Mouse (Mus musculus) lung, postnatal 4 days (tissue): ENCODE measurements at regions not wholly inside any gene's neighbourhood (a gene's known extent, or its start where the extent isn't known, plus 50 kb on each side); places are given as distances from the start of the nearest gene placed in this dataset.
"Not testable (repeated sequence)": the region's sequence is repeated elsewhere in the genome, so short reads cannot be mapped to it uniquely, and the experiment has no call there.

Experiments
- DNase-seq, 2 experiments: peaks; one replicate each; pipeline ENCODE4 v3.0.0; 2021

DNA sequence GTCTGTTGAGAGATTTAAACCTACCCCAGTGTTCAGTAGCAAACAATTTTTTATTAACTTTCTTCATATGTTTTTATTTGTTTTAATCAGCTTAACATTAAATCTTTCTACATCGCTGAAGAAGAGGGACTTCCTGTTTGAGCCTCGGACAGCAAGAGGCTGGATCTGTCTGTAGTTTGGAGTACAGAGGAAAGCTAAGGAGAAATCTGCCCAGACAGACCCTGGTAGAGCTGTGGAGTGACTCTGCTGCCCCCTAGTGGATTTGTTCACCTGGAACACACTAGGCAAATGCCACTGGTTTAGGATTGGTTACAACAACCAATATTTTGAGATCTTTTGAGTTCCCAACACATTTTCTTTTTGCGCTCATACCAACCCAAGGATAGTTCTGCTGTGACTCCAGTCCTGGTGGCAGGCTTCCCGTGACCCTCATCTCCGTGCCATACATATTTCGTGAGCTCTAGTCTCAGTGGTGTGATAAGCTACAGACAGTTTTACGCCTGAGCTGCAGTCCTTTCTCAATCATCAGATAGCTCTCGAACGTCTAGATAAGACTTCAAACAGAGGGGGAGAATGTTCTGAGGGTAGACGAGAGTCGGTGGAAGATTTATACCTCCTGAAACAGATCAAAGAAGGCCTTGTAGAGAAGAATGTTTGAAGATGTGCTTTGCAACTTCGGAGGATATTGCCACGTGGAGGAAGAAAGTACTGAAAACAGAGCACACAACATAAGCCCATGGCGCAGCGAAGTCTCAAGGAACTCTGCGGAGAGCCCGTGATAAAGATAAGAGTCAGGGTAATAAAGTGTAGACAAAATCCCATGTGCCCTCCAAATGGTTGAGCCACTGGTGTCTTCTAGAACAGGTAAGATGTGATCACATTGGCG is 119.0 kb upstream of the Nabp1 start:
- DNase-seq: peak; percentile 66 to 87

DNA sequence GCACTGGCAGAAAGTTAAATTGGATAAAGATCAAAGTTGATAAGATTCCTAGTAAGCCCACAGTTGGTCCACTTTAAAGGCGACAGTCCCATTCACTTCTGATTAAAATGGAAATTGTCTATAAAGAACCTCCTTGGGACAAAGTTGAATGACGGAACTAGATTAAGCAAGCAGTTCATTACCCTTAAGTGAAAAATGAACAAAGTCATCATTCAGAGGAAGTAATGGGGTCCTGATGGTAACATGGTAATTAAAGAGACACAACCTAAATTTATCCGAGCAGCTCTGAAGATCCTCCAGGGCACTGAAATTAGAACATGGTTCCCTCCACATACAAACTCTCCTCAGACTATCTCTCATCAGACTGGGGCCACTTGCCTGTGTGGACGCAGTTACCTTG is 116.4 kb upstream of the Nabp1 start:
- no peak for DNase-seq

DNA sequence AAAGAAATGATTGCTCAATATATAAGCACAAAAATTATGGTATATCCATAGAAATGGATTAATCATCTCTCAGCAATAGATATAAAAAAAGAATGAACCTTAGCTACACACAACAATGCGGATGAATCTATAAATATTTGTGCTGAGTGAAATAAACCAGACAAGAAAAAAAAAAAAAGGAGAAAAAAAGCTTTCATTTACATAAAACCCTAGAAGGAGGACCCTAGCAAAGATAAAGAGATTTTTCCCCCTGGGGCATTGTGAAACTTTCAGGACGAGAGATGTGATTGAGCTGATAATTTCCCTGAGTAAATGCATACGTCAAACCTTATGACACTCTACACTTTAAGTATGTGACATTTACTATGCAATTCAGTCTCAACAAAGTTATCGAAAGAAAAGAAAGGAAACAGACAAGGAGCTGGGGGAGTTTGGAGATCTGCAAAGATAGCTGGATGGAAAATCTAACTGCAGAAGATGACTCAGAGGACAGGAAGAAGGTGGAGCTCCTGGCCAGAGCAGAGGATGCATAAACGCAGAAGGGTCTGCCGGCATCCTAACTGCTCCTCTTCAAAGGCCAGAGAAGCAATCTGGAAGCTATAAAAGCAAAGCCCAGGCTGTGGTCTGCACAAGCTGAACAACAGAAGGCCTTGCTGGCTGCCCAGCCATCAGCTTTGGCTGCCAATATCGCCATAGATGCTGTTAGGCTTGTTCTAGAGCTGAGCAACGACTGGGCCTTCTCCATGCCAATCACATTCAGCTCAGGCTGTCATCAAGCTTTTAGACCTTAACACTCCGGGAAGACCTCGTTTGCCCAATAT is 115.6 kb upstream of the Nabp1 start:
- DNase-seq: peak in 1 of 2 experiments; percentile 15

DNA sequence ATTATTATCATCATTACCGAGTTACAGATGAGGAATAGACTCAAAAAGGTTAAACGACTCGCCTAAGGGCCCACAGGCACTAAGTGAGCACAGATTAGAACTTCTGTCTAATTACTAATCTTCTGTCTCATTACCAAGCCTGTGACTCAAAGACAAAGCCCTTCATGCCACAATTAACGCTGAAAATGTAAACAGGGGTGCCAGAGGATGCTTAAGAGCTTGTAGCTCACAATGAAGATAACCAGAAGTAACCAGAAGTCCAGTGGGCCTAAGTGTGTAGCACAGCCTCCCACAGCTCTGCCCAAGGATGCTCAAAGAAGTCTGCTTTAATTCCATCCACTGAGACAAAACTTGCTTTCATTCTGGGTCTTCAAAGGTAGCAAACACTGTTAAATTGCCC is 113.7 kb upstream of the Nabp1 start:
- no peak for DNase-seq

DNA sequence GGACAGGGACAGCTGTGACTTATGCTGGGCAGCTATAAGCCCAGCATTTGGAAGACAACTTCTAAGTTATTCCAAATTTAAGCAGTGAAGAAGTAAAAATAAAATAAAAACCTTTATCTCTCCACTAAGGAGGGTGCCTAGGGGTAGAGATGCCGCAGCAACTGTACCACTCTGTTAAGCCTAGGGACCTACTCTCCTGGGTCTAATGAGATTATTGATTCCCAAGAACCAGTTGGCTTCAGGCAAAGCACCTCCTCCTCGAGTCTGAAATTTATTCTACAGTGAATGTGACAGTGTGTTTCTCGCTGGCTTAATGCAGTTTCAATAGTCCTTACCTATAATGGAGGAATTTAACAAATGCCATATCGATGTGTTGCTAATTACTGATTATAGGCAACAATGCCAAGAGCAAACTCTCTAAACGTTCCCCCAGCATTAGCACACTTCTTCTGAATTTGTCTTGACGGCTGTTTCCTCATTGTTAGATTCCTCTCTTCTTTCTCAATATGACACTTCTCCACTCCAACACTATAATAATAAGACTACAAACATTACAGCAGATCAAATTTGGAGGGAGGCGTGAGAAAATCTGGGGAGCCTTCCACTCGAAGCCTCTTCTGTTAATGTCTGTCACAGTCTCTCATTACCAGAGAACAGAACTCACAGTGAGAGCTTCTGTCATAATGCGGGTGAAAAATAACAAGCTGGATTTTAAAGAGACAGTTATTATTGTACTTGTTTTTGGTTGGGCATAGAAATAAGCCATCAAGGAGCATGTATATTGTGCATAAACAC is 112.6 kb upstream of the Nabp1 start:
- no peak for DNase-seq

DNA sequence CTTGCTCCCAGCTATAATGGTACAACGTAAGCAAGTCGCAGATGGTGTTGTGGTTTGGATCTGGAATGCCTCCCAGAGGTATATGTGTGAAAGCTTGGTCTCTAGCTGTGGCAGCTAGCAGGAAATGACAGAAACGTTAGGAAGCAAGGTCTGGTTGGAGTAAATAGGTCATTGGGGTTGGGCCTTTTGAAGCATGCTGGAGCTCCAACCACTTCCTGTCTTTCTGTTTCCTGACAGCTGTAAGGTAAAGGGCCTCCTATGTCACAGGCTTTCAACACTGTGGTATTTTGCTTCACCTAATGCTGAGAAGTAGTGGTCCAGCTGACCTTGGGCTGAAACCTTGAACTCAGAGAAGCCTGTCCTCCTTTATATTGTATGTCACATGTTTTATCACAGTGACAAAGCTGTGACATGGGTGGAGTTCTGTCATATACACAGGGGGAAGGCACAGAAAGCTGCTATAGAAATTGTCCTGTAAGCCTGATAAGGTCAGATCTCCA is 106.8 kb upstream of the Nabp1 start:
- peak in 1 of 2 experiments; percentile 30 for DNase-seq

DNA sequence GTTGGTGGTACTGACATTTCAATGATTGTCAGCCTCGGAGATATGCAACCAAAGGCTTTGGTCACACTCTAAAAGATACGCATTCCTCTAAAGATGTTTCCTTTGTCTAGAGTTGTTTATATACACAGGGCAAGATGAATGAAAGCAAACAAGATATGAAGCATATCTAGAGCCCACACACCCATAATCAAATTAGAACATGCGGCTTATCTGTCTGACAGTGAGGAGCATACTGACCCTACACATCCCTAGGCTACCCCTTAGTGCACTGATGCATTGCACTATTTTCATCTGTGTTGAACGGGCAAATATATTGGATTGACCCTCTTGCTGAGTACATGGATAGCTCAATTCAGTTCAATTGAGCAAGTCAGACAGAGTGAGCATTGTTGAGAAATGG is 105.6 kb upstream of the Nabp1 start:
- DNase-seq: no peak

DNA sequence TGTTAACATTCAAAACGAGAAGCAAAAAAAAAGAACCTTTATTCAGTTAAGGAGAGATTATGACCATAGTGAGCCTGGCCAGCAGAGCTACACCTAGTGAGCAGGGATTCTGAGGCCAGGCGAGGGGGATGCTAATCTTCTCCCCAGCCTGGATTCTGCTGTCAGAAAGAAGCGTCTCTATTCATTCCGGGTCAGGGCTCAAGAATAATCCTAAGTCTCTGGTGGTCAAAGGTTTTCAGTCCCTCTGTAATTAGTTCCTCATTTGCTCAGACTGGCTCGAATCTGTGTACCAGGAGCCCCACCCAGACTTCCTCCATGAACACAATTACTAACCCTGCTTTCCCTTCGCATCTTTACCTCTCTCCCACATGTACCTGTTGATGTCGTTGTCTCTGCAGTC is 101.8 kb upstream of the Nabp1 start:
- no peak for DNase-seq

DNA sequence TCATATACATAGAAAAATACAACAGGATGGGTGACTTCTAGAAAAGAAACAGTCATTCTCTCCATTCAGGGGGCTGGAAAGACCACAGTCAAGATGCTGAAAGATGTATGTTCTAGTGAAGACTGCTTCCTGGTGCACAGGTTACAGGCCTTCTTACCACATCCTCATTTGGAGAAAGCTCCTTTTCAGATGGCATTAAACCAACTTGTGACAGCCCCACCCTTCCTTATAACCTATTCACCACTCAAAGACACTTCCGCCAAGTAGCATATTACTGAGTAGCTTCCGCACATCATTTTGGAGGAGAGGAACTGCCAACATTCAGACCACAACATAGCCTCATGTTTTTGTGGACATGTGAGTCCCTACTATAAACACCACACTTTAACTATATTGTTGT is 99.5 kb upstream of the Nabp1 start:
- no peak for DNase-seq

DNA sequence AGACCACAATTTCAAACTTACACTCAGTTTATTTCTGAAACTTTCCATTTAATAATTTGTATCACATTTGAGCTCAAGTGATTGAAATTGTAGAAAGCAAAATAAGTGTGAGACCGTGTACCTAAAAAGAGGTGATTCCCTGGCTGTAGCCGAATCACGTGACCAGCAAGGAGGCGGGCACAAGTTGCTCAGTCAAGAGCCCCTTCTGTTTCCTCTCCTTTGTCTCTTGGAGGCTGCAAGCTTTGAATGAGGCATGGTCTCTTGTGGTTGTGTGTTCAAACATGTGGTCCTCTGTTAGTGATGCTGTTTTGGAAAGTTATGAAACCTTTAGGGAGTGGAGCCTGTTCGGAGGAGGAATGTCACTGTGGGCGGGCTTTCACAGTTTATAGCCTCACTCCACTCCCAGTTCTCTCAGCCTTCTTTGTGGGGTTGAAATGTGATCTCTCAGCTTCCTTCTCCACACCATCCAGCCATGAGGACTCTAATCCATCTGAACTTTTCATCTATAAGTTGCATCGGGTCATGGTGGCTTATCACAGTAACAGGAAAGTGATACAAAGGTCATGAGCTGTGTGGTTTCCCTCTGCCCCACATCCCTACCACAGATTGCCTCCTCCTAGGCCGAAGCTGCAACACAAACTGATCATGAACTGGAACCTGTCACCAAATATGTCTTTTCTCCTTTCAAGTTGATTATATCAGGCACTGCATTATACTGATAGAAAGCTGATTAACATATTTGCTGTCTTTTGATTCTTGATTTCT is 94.3 kb upstream of the Nabp1 start:
- no peak for DNase-seq

DNA sequence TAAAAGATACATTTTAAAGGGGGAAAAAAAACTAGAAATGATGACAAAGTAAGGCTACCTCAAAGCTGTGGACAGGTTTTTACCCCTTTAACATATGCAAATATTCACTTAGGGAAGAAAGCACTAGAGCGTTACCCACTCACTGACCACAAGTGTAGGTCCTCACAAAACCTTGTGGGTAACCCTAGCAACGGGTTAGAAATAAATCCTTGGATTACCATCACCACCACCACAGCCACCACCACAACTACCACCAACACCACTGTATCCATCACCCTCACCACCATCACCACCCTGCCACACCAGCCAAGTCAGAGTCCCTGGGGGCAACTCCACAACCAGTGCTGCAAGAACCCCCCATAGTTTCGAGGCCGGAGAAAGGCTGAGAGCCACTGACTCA is 91.4 kb upstream of the Nabp1 start:
- DNase-seq: no peak

DNA sequence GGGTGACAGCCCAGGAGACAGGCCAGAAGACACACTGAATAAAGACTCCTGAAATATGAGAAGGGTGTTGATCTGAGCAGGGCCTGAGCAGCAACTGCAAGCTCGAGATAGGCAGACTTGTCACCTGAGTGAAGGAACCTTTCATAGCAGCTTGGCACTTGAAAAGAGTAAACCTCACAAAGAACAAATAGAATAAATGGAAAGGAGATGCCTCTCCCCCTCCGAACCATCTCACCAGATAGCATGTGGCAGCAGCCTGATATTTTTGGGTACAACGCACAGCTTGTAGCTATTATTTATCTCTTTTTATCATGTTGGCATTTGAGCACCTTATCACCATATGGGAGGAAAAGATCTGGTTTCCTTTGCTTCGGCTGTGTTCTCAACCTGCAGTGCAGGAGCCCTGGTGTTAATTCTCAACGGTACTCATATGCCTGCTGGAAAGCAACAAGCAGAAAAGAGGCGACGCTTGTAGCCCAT is 88.0 kb upstream of the Nabp1 start:
- DNase-seq: no peak

DNA sequence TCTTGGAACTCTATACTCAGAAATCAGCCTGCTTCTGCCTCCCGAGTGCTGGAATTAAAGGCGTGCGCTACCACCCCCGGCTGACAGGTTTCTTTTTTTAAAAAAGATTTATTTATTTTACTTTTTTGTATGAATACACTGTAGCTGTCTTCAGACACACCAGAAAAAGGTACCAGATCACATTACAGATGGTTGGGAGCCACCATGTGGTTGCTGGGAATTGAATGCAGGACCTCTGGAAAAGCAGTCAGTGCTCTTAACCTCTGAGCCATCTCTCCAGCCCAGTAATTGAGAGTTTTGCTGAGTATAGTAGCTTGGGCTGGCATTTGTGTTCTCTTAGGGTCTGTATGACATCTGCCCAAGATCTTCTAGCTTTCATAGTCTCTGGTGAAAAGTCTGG is 78.4 kb upstream of the Nabp1 start:
- not testable (repeated sequence) for DNase-seq

DNA sequence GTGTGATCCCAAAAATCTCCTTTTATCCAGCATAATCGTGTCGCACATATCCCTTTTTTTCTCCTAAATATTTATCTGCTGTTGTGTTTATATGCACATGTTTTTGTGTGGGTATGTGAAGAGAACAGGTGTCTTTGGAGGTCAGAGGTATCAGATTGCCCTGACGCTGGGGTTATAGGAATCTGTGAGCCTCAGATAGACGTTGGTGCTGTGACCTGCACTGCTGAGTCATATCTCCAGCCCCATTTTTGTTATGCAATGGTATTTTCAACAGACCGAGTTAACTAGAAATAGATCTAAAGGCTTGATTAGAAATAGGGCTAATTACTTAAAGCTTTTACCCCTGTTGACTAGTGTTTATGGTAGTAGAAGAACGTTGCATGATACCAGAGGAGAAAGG is 75.5 kb upstream of the Nabp1 start:
- DNase-seq: no peak

DNA sequence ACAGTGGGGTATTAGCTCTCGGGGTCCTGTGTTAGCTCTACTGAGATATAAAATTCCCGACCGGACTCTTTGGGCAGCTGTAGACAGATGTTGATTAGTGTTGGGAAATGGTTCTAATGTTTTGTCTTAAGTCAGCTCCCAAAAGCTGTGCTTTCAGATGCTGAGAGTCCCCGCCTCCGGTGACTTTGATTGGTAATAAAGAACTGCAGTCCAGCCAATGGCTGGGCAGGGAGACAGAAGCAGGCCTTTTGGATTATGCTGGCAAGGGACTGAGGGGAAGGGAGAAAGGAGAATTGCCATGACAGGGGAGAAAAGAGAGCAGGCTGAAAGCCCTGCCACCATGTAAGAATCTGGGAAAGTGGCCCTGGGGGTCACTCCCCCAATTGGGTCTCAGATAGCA is 73.4 kb upstream of the Nabp1 start:
- no peak for DNase-seq

DNA sequence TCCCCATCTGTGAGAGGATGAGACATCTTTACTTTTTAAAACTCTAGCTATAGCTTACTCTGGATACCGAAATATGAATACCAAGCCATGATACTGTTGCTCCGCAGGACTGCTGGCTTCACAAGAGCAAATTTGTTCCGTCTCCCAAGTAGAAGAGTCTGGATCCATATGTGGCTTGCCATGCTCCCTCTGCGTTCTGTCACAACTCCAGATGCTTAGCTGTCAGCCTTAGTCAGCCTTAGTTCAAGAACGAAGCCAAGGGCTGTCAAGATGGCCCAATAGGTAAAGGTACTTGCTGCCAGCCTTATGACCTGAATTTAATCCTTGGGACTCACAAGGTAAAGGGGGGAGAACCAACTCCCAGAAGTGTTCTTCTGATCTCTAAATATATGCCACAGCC is 64.6 kb upstream of the Nabp1 start:
- no peak for DNase-seq

DNA sequence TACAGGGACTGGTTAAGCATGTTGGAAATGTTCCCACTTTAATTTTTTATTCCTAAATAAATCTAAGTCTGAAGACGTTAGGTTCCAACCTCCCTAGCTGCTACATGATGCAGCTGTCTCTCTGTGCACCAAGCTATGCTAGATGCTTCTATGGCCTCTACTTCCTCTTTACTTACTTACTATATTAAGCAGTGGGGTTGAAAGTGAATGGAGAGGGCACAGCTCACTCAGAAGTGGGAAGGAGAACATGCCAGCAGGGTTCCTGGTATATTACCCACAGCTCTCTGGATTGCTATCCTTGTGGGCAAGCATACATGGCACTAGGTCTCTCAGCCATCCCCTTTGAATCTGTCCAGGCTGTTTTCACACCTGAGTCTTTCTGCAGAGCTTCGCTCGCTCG is 61.4 kb upstream of the Nabp1 start:
- DNase-seq: no peak

DNA sequence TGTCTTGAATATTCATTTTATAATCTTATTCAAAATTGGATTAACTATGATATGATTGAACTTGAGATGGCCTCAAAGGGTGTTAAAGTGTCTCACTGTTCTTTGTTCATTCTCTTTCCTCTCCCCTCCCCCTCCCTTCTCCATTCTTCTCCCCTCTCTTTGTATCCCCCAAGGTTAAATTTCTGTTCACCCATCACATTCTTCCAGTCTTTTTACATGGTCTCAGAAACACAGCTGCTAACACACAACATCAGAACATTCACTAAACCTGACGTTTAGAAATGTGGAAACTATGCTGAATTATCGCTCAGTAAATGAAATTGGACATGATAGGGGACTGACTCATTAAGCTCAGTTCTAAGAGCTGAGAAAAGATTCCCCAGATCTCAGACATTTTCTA is 60.6 kb upstream of the Nabp1 start:
- no peak for DNase-seq

DNA sequence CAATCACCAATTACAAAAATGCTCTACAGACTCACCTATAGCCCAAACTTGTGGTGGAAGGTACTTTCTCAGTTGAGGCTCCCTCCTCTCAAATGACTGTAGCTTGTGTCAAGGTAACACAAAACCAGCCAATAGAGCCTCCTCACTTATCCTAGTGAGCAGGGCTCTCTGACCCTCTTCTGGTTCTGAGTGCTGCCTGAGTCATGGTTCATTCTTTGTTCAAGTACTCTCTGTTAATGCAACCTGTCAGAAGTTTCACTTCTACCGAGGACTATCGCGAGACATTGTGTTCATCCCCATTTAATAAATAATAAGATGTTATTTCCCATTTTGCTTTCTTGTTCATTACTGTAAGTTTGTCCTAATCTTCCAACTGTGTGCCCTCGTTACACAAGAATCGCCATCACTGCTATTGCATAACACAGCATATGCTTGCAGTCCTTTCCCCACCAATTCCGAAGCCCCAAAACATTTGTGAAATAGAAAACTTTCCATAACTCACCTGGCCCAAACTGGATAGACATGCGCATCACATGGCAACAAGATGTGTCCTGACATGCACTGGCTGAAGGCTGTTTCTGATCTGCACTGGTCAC is 59.6 kb upstream of the Nabp1 start:
- no peak for DNase-seq

DNA sequence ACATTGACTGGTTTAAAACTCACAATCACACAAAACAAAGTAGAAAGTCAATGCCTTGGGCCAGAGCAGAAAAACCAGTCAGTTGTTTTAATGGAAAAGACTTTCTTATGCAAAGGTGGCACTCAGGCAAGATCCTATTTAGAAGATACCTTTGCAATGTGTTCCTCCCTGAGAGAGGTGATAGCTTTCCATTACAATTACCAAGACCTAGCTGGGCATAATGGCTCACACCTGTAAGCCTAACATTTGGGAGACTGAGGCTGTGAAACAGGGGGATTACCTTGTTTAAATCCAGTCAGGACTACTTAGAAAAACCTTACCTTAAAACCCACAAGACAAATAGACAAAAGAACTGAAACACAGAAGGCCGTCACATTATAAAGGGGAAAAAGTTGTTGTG is 57.9 kb upstream of the Nabp1 start:
- no peak for DNase-seq

DNA sequence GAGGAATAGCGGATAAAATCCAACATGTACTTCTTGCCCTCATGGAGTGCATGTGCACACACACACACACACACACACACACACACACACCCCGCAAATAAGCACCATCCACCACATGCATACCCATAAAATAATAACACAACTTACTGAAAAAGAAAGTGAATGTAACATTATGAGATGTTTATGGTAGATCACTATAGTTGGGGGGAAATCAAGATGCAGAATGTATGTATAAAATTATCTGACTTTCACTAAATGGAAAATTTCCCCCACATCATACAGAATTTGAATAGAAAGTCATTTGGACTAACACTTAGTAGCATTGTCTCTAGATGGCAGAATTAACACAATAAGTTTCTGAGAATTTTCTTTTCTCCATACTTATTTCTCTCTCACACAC is 57.2 kb upstream of the Nabp1 start:
- DNase-seq: no peak

DNA sequence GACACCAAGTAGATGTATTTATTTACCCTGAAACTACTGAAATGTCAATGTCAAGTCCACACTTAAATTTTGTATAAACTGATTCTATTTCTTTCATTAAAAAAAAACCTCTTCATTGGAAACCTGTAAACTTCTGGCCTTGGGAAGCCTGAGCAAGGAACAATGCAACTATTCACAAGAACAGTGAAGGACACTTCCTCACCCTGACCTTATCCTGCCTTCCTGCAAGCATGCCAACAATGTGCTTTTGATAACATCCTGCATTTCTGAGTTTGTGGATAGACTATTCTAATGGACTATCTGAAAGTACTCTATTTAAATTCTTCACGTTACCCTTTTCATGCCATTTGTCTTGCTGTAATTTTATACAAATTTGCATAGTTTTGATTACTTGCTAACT is 53.1 kb upstream of the Nabp1 start:
- no peak for DNase-seq
